Mouse (Mus musculus): Measurements from ENCODE around the gene Cntnap4.

- no peak for TF ChIP-seq CTCF (IDR thresholded peaks at IDR 0.05; ENCODE audit: low read depth)
- no peak for TF ChIP-seq EP300 (optimal IDR thresholded peaks at IDR 0.05)
Measured at GRCm38 (mm10) chr8:112664067-112664466, 94.2 kb downstream of the Cntnap4 start.
